Mouse (Mus musculus) midbrain, embryonic 16.5 days (tissue): Measurements from ENCODE around the gene Capn15. TPM values are rescaled to one million over a fixed set of nuclear protein-coding genes. Genes with fewer than 3 reads are reported as not detected.

Experiments
- ATAC-seq: fragments of 200-750 bp; cut with Nextera tagmentation; 2 replicates; pipeline ENCODE4 v1.8.0; 2017; ENCODE audit warnings: moderate TSS enrichment
- H3K27ac ChIP-seq: fragments of 300-500 bp; sonication (generic); 2 replicates; pipeline ENCODE4 v1.5.1; 2014; ENCODE audit warnings: mild to moderate bottlenecking, low read length, mixed read lengths
- H3K27me3 ChIP-seq: fragments of 300-500 bp; sonication (generic); 2 replicates; pipeline ENCODE4 v1.6.1; 2014; ENCODE audit warnings: low read depth, low read length, mixed read lengths; ENCODE audit not compliant: control insufficient read depth, insufficient read depth
- H3K36me3 ChIP-seq: fragments of 300-500 bp; sonication (generic); 2 replicates; pipeline ENCODE4 v1.6.1; 2014; ENCODE audit warnings: mild to moderate bottlenecking, low read length, moderate library complexity, mixed read lengths; ENCODE audit not compliant: control insufficient read depth, insufficient read depth
- H3K4me1 ChIP-seq: fragments of 300-500 bp; sonication (generic); 2 replicates; pipeline ENCODE4 v1.6.1; 2014; ENCODE audit warnings: mild to moderate bottlenecking, low read length, mixed read lengths; ENCODE audit not compliant: control insufficient read depth, insufficient read depth
- H3K4me2 ChIP-seq: fragments of 300-500 bp; sonication (generic); 2 replicates; pipeline ENCODE4 v1.6.1; 2014; ENCODE audit warnings: mild to moderate bottlenecking, low read length, mixed read lengths
- H3K4me3 ChIP-seq: fragments of 300-500 bp; sonication (generic); 2 replicates; pipeline ENCODE4 v1.5.1; 2014; ENCODE audit warnings: low read depth, mild to moderate bottlenecking, low read length, moderate library complexity, mixed read lengths
- H3K9ac ChIP-seq: fragments of 300-500 bp; sonication (generic); 2 replicates; pipeline ENCODE4 v1.6.1; 2014; ENCODE audit warnings: low read depth, low read length, mixed read lengths
- H3K9me3 ChIP-seq: fragments of 300-500 bp; sonication (generic); replicated peaks from 2 replicates; pipeline ENCODE4 v1.6.1; 2014; ENCODE audit warnings: mild to moderate bottlenecking, low read length, mixed read lengths; ENCODE audit not compliant: control insufficient read depth, poor library complexity, severe bottlenecking
- WGBS: fragments of 180-500 bp; shearing (Covaris S2); extraction: QIAGEN DNeasy Blood & Tissue Kit; methylation state at CpG from one replicate; pipeline ENCODE4 v1.1.7; 2014; 5-methylcytosine and 5-hydroxymethylcytosine counted together
- polyA plus RNA-seq: library from polyadenylated mRNA; unstranded; fragments of >200 nt; fragmentation: Nextera tagmentation; extraction: Ambion mirVana; gene quantifications from 2 replicates; pipeline ENCODE4 v1.2.1, GENCODE M21; 2015

Capn15 gene
- polyA plus RNA-seq, 1 experiment from 2014 or later = 20.8 TPM

- ATAC-seq = no peak
- Histone ChIP-seq H3K4me1 (no peaks in the 10 kb centered on the region), H3K36me3 (peaks cover 1% of the 10 kb centered on the region), H3K4me2 (no peak overlapping the region), H3K9me3 (no peaks in the 10 kb centered on the region), H3K27me3 (no peaks in the 10 kb centered on the region), H3K27ac (no peak overlapping the region), H3K4me3 (no peak overlapping the region), H3K9ac (no peak overlapping the region)
- 91% methylated on average over 7 of the region's 7 CpGs for WGBS
These were observed 35.3 kb upstream of the Capn15 start for GRCm38 (mm10) chr17:26020848-26021347.

GRCm38 (mm10) chr17:26018388-26018787, 32.8 kb upstream of the Capn15 start:
- H3K4me2 ChIP-seq = no peak overlapping the region
- no peak for ATAC-seq
- H3K4me1 ChIP-seq = no peaks in the 10 kb centered on the region
- 86% methylated on average over 3 of the region's 3 CpGs for WGBS
- H3K36me3 ChIP-seq = peaks cover 14% of the 10 kb centered on the region
- H3K4me3 ChIP-seq = no peak overlapping the region
- no peaks in the 10 kb centered on the region for H3K9me3 ChIP-seq
- H3K9ac ChIP-seq = no peak overlapping the region
- H3K27ac ChIP-seq = no peak overlapping the region
- H3K27me3 ChIP-seq = no peaks in the 10 kb centered on the region

- WGBS = 85% methylated on average over 5 of the region's 5 CpGs
- Histone ChIP-seq H3K4me1 (no peaks in the 10 kb centered on the region), H3K27me3 (no peaks in the 10 kb centered on the region), H3K9me3 (no peaks in the 10 kb centered on the region), H3K36me3 (peaks cover 15% of the 10 kb centered on the region), H3K4me3 (no peak overlapping the region), H3K9ac (no peak overlapping the region), H3K27ac (no peak overlapping the region), H3K4me2 (no peak overlapping the region)
- no peak for ATAC-seq
These were observed 32.4 kb upstream of the Capn15 start for GRCm38 (mm10) chr17:26017949-26018348.

GRCm38 (mm10) chr17:26017021-26017420, 31.4 kb upstream of the Capn15 start:
- Histone ChIP-seq H3K27me3 (no peaks in the 10 kb centered on the region), H3K4me2 (no peak overlapping the region), H3K4me3 (no peak overlapping the region), H3K9me3 (no peaks in the 10 kb centered on the region), H3K27ac (no peak overlapping the region), H3K4me1 (no peaks in the 10 kb centered on the region), H3K36me3 (peaks cover 15% of the 10 kb centered on the region), H3K9ac (no peak overlapping the region)
- no peak for ATAC-seq
- WGBS = 93% methylated on average over 3 of the region's 3 CpGs

GRCm38 (mm10) chr17:26013711-26014110, 28.1 kb upstream of the Capn15 start:
- Histone ChIP-seq H3K27me3 (no peaks in the 10 kb centered on the region), H3K9me3 (no peaks in the 10 kb centered on the region), H3K4me2 (no peak overlapping the region), H3K36me3 (peaks cover 18% of the 10 kb centered on the region), H3K4me1 (no peaks in the 10 kb centered on the region), H3K27ac (no peak overlapping the region), H3K9ac (no peak overlapping the region), H3K4me3 (no peak overlapping the region)
- no peak for ATAC-seq
- 84% methylated on average over 10 of the region's 10 CpGs for WGBS

GRCm38 (mm10) chr17:26011841-26012460, 26.4 kb upstream of the Capn15 start:
- no peak overlapping the region for H3K9ac ChIP-seq
- H3K36me3 ChIP-seq = peaks cover 18% of the 10 kb centered on the region
- no peak overlapping the region for H3K27ac ChIP-seq
- ATAC-seq = peak; percentile 36; the same call in 1 of the 2 replicates
- 11% methylated on average over 15 of the region's 15 CpGs for WGBS
- H3K4me3 ChIP-seq = no peak overlapping the region
- H3K9me3 ChIP-seq = no peaks in the 10 kb centered on the region
- H3K4me2 ChIP-seq = no peak overlapping the region
- H3K27me3 ChIP-seq = no peaks in the 10 kb centered on the region
- H3K4me1 ChIP-seq = no peaks in the 10 kb centered on the region

- Histone ChIP-seq H3K4me3 (no peak overlapping the region), H3K27ac (peak overlapping the region; percentile 48; the same call in 1 of the 2 replicates), H3K4me1 (no peaks in the 10 kb centered on the region), H3K36me3 (peaks cover 15% of the 10 kb centered on the region), H3K27me3 (no peaks in the 10 kb centered on the region), H3K9ac (no peak overlapping the region), H3K9me3 (no peaks in the 10 kb centered on the region), H3K4me2 (no peak overlapping the region)
- WGBS = 25% methylated on average over 4 of the region's 4 CpGs
- peak; percentile 89 for ATAC-seq
These were observed 23.9 kb upstream of the Capn15 start for GRCm38 (mm10) chr17:26009540-26009939.

- H3K27ac ChIP-seq = no peak overlapping the region
- H3K9ac ChIP-seq = no peak overlapping the region
- no peaks in the 10 kb centered on the region for H3K27me3 ChIP-seq
- H3K9me3 ChIP-seq = no peaks in the 10 kb centered on the region
- WGBS = 93% methylated on average over 7 of the region's 7 CpGs
- no peak overlapping the region for H3K4me3 ChIP-seq
- H3K36me3 ChIP-seq = peaks cover 14% of the 10 kb centered on the region
- no peaks in the 10 kb centered on the region for H3K4me1 ChIP-seq
- H3K4me2 ChIP-seq = no peak overlapping the region
- no peak for ATAC-seq
These were observed 23.2 kb upstream of the Capn15 start for GRCm38 (mm10) chr17:26008787-26009186.

- H3K27ac ChIP-seq = no peak overlapping the region
- no peaks in the 10 kb centered on the region for H3K9me3 ChIP-seq
- H3K27me3 ChIP-seq = no peaks in the 10 kb centered on the region
- no peak overlapping the region for H3K4me2 ChIP-seq
- no peaks in the 10 kb centered on the region for H3K4me1 ChIP-seq
- H3K9ac ChIP-seq = no peak overlapping the region
- H3K36me3 ChIP-seq = peaks cover 9% of the 10 kb centered on the region; the same call in 1 of the 2 replicates
- ATAC-seq = no peak
- no peak overlapping the region for H3K4me3 ChIP-seq
These were observed 22.7 kb upstream of the Capn15 start for GRCm38 (mm10) chr17:26008331-26008730.
